Mouse (Mus musculus) hindbrain, embryonic 15.5 days (tissue): Measurements from ENCODE around the gene BC051019. TPM values are rescaled to one million over a fixed set of nuclear protein-coding genes. Genes with fewer than 3 reads are reported as not detected.

Experiments
- ATAC-seq: fragments of 200-750 bp; cut with Nextera tagmentation; 2 replicates; pipeline ENCODE4 v1.8.0; 2017; ENCODE audit warnings: low read depth, moderate number of reproducible peaks, moderate TSS enrichment; ENCODE audit not compliant: low FRiP score
- H3K27ac ChIP-seq: fragments of 300-500 bp; sonication (generic); replicated peaks from 2 replicates; pipeline ENCODE4 v1.5.1; 2015; ENCODE audit warnings: mild to moderate bottlenecking, inconsistent platforms
- H3K27me3 ChIP-seq: fragments of 300-500 bp; sonication (generic); 2 replicates; pipeline ENCODE4 v1.6.1; 2015; ENCODE audit warnings: control low read depth, inconsistent platforms
- H3K36me3 ChIP-seq: fragments of 300-500 bp; sonication (generic); 2 replicates; pipeline ENCODE4 v1.6.1; 2015; ENCODE audit warnings: control low read depth, inconsistent platforms
- H3K4me1 ChIP-seq: fragments of 300-500 bp; sonication (generic); replicated peaks from 2 replicates; pipeline ENCODE4 v1.6.1; 2015; ENCODE audit warnings: control low read depth, inconsistent platforms
- H3K4me2 ChIP-seq: fragments of 300-500 bp; sonication (generic); 2 replicates; pipeline ENCODE4 v1.6.1; 2015; ENCODE audit warnings: moderate library complexity, mild to moderate bottlenecking, inconsistent platforms
- H3K4me3 ChIP-seq: fragments of 300-500 bp; sonication (generic); 2 replicates; pipeline ENCODE4 v1.5.1; 2015; ENCODE audit warnings: mild to moderate bottlenecking, inconsistent platforms
- H3K9ac ChIP-seq: fragments of 300-500 bp; sonication (generic); 2 replicates; pipeline ENCODE4 v1.6.1; 2015; ENCODE audit warnings: inconsistent platforms
- H3K9me3 ChIP-seq: fragments of 300-500 bp; sonication (generic); 2 replicates; pipeline ENCODE4 v1.6.1; 2016; ENCODE audit warnings: control low read depth, inconsistent platforms
- WGBS: fragments of 180-500 bp; shearing (Covaris S2); methylation state at CpG from one replicate; pipeline ENCODE4 v1.1.7; 2015; 5-methylcytosine and 5-hydroxymethylcytosine counted together
- polyA plus RNA-seq: library from polyadenylated mRNA; unstranded; fragments of >200 nt; fragmentation: Nextera tagmentation; extraction: Ambion mirVana; gene quantifications from 2 replicates; pipeline ENCODE4 v1.2.1, GENCODE M21; 2015

BC051019 gene
- polyA plus RNA-seq, 1 experiment from 2014 or later: 0.32 TPM

DNA sequence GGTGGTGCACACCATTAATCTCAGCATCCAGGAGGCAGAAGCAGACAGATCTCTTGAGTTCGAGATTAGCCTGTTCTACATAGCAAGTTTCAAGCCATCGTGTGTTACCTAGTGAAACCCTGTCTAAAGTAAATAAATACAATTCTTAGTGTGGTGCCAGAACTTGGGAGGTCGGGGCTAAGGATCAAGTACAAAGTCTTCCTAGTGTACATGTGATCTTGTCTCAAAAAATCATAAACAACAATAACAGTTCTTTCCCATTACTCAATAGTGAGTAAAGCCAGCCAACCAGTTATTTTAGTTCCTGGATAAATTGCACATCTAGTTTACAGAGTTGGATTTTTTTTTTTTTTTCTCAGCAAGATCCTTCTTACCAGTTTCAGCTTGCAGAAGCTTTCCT is 19.2 kb downstream of the BC051019 start:
- 69% methylated on average over 3 of the region's 3 CpGs for WGBS
- Histone ChIP-seq H3K4me3 (peak overlapping the region; percentile 61), H3K4me2 (peak overlapping the region; percentile 86), H3K4me1 (peaks cover 16% of the 10 kb centered on the region), H3K27me3 (no peaks in the 10 kb centered on the region), H3K36me3 (no peaks in the 10 kb centered on the region), H3K9me3 (no peaks in the 10 kb centered on the region), H3K27ac (no peak overlapping the region), H3K9ac (no peak overlapping the region)
- no peak for ATAC-seq

GRCm38 (mm10) chr7:109704016-109704377 is 19.7 kb downstream of the BC051019 start:
- Histone ChIP-seq H3K36me3 (no peaks in the 10 kb centered on the region), H3K9ac (peak overlapping the region; percentile 58), H3K4me1 (peaks cover 16% of the 10 kb centered on the region), H3K27me3 (no peaks in the 10 kb centered on the region), H3K4me3 (peak overlapping the region; percentile 61), H3K4me2 (peak overlapping the region; percentile 86), H3K9me3 (no peaks in the 10 kb centered on the region), H3K27ac (peak overlapping the region; percentile 78)
- WGBS: 2% methylated on average over 17 of the region's 17 CpGs
- ATAC-seq: no peak

GRCm38 (mm10) chr7:109703190-109704015 is 20.2 kb downstream of the BC051019 start, which contains the start of the genes St5 and Akip1:
St5 (minus strand) TSS chr7:109703605.
Akip1 (plus strand) TSS chr7:109703690.
- Histone ChIP-seq H3K4me2 (peak within 1 kb of the TSS; percentile 86), H3K4me1 (peaks cover 16% of the 10 kb centered on the region), H3K9me3 (no peaks in the 10 kb centered on the region), H3K4me3 (peak within 1 kb of the TSS; percentile 61), H3K27ac (peak within 1 kb of the TSS; percentile 78), H3K27me3 (no peaks in the 10 kb centered on the region), H3K36me3 (no peaks in the 10 kb centered on the region), H3K9ac (peak within 1 kb of the TSS; percentile 58)
- 1% methylated on average over 61 of the region's 61 CpGs for WGBS
- ATAC-seq: peak; percentile 98

DNA sequence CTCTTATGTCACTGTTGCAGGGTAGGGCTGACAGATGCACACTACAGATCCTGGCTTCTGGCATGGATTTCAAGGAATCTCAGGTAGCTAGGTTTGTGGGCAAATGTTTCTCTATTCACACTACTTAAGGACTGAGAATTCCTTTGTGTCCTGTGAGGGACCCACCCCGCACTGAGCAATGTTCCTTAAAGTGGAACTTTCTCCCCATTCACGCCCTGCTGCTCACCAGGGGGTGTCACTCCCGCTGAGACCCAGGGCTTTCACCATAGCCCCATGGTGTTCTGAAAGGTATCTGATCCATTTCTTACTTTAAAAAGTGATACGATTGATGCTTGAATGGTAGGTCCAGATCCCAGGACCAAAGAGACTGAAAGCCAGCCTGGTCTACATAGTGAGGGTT is 20.9 kb downstream of the BC051019 start:
- 36% methylated on average over 4 of the region's 4 CpGs for WGBS
- no peak; the same call in 1 of the 2 replicates for ATAC-seq
- H3K9ac ChIP-seq: no peak overlapping the region; the same call in 1 of the 2 replicates

DNA sequence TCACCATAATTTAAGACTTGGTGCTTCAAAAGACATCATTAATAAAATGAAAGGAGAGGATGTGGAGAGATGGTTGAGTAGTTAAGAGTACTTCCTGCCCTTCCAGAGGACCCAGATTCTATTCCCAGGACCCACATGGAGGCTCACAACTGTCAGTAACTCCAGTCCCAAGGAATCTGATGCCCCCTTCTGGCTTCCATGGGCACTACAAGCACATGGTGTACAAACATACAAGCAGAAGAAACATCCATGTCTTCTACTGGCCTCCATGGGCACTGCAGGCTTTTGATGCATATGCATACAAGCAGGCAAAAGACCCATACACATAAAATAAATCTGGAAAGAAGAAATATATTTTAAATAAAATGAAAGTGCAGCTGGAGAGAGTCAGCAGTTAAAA is 23.4 kb downstream of the BC051019 start:
- no peak overlapping the region for H3K27ac ChIP-seq
- no peak overlapping the region for H3K4me2 ChIP-seq
- peaks cover 13% of the 10 kb centered on the region for H3K4me1 ChIP-seq
- no peaks in the 10 kb centered on the region for H3K36me3 ChIP-seq
- H3K9ac ChIP-seq: no peak overlapping the region
- H3K27me3 ChIP-seq: no peaks in the 10 kb centered on the region
- ATAC-seq: no peak
- H3K4me3 ChIP-seq: no peak overlapping the region
- H3K9me3 ChIP-seq: no peaks in the 10 kb centered on the region

More for the DNA sequence above, 20.9 kb downstream of the BC051019 start:
- Histone ChIP-seq H3K27ac (no peak overlapping the region), H3K36me3 (no peaks in the 10 kb centered on the region), H3K4me3 (peak overlapping the region; percentile 61), H3K9me3 (no peaks in the 10 kb centered on the region), H3K27me3 (no peaks in the 10 kb centered on the region), H3K4me2 (peak overlapping the region; percentile 86), H3K4me1 (peaks cover 16% of the 10 kb centered on the region)

DNA sequence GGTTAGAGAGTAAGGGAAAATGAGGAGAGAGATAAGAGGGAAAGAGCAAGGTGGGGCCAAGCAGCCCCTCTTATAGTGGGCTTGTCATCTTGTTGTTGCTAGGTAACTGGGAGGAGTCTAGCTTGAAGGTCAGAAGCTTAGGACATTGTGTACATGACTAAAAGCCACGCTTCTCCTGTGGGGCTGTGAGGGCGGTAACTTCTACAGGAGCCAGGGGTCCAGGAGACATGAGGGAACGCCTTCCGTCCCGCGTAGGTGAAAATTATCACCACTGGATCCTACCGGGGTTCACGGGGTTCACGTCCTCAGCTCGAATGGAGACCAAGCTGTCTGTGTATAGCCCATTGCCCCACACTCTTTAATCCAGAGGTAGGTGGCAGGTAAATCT is 28.3 kb downstream of the BC051019 start:
- ATAC-seq: no peak

DNA sequence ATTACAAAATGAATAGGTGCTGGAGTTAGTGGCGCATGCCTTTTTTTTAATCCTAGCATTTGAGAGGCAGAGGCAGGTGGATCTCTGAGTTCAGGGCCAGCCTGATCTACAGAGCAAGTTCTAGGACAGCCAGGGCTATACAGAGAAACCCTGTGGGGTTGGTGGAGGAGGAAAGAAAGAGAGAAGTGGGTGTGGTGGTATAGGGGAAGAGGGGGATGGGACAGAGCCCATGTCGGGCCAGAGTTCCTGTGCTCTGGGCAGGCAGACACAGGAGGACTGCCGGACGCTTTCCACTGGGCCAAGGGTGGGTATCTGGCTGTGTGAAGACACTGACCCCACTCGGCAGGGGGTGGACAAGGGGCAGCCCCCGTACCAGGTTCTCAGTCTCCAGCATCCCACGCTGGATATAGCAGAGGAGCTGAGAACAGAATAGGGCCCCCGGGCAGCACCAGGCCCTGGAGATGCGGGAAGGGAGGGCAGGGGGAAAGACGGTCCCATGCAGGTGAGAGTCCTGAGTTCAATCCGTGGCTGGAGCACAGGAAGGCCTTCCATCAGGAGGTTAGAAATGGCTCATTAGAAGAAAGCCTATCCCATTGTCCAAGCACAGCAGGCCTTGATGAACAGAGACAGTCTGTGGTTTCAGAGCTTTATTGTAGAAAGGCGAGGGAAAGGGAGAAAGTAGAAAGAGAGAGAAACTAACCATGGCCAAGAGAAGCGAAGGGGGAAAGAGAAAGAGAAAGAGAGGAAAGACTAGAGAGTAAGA is 28.9 kb downstream of the BC051019 start:
- Histone ChIP-seq H3K27me3 (no peaks in the 10 kb centered on the region), H3K4me2 (no peak overlapping the region), H3K9ac (no peak overlapping the region), H3K4me3 (no peak overlapping the region), H3K4me1 (no peaks in the 10 kb centered on the region), H3K36me3 (no peaks in the 10 kb centered on the region), H3K27ac (no peak overlapping the region), H3K9me3 (no peaks in the 10 kb centered on the region)
- ATAC-seq: no peak
- 80% methylated on average over 13 of the region's 13 CpGs for WGBS

More for the DNA sequence above, 28.3 kb downstream of the BC051019 start:
- H3K4me2 ChIP-seq: no peak overlapping the region
- H3K4me1 ChIP-seq: no peaks in the 10 kb centered on the region
- no peak overlapping the region for H3K9ac ChIP-seq
- no peaks in the 10 kb centered on the region for H3K9me3 ChIP-seq
- H3K27me3 ChIP-seq: no peaks in the 10 kb centered on the region
- H3K4me3 ChIP-seq: no peak overlapping the region
- H3K36me3 ChIP-seq: no peaks in the 10 kb centered on the region
- WGBS: 89% methylated on average over 10 of the region's 10 CpGs
- no peak overlapping the region for H3K27ac ChIP-seq

- Histone ChIP-seq H3K4me1 (no peaks in the 10 kb centered on the region), H3K27ac (no peak overlapping the region), H3K36me3 (no peaks in the 10 kb centered on the region), H3K4me3 (no peak overlapping the region), H3K9ac (no peak overlapping the region), H3K4me2 (no peak overlapping the region), H3K9me3 (no peaks in the 10 kb centered on the region), H3K27me3 (no peaks in the 10 kb centered on the region)
- no peak for ATAC-seq
- 85% methylated on average over 5 of the region's 5 CpGs for WGBS
Observed at GRCm38 (mm10) chr7:109690961-109691360, 32.7 kb downstream of the BC051019 start.

- Histone ChIP-seq H3K36me3 (no peaks in the 10 kb centered on the region), H3K4me1 (no peaks in the 10 kb centered on the region), H3K4me3 (no peak overlapping the region), H3K27ac (no peak overlapping the region), H3K27me3 (no peaks in the 10 kb centered on the region), H3K9me3 (no peaks in the 10 kb centered on the region), H3K9ac (no peak overlapping the region), H3K4me2 (no peak overlapping the region)
- no peak for ATAC-seq
- WGBS: 95% methylated on average over 3 of the region's 3 CpGs
Observed at GRCm38 (mm10) chr7:109690101-109690500, 33.5 kb downstream of the BC051019 start.

DNA sequence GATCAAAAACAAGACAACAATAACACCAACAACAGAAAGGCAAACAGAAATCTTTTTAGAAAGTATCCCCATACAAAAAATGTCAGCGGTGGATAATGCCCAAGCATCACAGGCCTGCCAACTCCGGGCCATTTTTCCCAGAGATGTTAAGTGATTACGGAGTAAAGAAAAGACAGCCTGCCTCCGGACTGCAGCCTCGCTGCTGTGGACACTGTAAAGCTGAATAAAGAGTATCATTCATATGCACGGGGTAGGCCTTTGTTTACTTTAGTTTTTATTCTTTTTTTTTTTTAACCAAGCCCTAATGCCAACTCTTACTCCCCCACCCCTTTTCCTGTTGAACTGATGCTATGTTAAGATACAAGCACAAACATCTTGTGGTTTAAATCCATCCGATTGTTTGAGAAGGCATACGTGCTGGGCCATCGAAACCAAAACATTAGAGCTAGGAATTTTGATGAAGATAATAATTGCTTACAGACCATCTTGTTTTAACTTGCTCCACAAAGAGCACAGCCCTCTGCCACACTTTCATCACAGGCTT is 37.0 kb downstream of the BC051019 start:
- H3K4me3 ChIP-seq: no peak overlapping the region
- 45% methylated on average over 9 of the region's 9 CpGs for WGBS
- H3K27ac ChIP-seq: no peak overlapping the region
- no peaks in the 10 kb centered on the region for H3K36me3 ChIP-seq
- H3K27me3 ChIP-seq: no peaks in the 10 kb centered on the region
- H3K4me2 ChIP-seq: no peak overlapping the region
- H3K9ac ChIP-seq: no peak overlapping the region
- no peak for ATAC-seq
- H3K4me1 ChIP-seq: no peaks in the 10 kb centered on the region
- H3K9me3 ChIP-seq: no peaks in the 10 kb centered on the region

DNA sequence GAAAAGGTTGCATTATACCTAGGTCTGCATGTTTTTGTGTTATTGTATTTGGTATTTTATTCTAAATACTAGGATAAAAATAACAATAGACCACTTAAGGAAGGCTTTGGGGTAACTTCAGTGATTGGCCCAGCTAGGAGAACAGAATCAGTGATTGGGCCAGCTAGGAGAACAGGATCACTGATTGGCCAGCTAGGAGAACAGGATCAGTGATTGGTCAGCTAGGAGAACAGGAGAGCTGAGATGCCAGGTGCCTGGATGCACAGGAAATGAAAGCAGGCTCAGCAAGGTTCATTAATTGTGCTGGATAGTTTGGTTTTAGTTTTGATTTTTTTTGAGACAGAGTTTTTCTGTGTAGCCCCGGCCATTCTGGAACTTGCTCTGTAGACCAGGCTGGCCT is 42.8 kb downstream of the BC051019 start:
- H3K27me3 ChIP-seq: no peaks in the 10 kb centered on the region
- no peak overlapping the region for H3K9ac ChIP-seq
- no peak overlapping the region for H3K4me3 ChIP-seq
- H3K27ac ChIP-seq: no peak overlapping the region
- H3K9me3 ChIP-seq: no peaks in the 10 kb centered on the region
- no peak overlapping the region for H3K4me2 ChIP-seq
- no peaks in the 10 kb centered on the region for H3K4me1 ChIP-seq
- H3K36me3 ChIP-seq: no peaks in the 10 kb centered on the region
- WGBS: 100% methylated on average over 1 of the region's 1 CpGs
- no peak for ATAC-seq

GRCm38 (mm10) chr7:109680284-109680683 is 43.4 kb downstream of the BC051019 start:
- WGBS: 95% methylated on average over 2 of the region's 2 CpGs
- ATAC-seq: no peak
- Histone ChIP-seq H3K4me2 (no peak overlapping the region), H3K4me3 (no peak overlapping the region), H3K4me1 (no peaks in the 10 kb centered on the region), H3K9ac (no peak overlapping the region), H3K27ac (no peak overlapping the region), H3K9me3 (no peaks in the 10 kb centered on the region), H3K27me3 (no peaks in the 10 kb centered on the region), H3K36me3 (no peaks in the 10 kb centered on the region)
